Mouse (Mus musculus) thymus, adult 2 months (tissue): ENCODE data around the gene Ccna1.

ENCODE experiments used
- CTCF ChIP-seq: fragments of 200-500 bp; IDR thresholded peaks from 2 replicates; pipeline ENCODE4 v1.5.1; 2012; ENCODE audit warnings: mild to moderate bottlenecking, control low read depth, low read length, moderate library complexity, borderline replicate concordance; ENCODE audit not compliant: control insufficient read depth, poor library complexity, insufficient read depth; ENCODE audit errors: extremely low read depth
- POLR2A ChIP-seq: fragments of 200-500 bp; IDR thresholded peaks from 2 replicates; pipeline ENCODE4 v1.6.1; 2012; ENCODE audit warnings: mild to moderate bottlenecking, low read length, control low read depth, moderate library complexity; ENCODE audit not compliant: control insufficient read depth, poor library complexity, insufficient read depth; ENCODE audit errors: extremely low read depth

GRCm38 (mm10) chr3:55062653-55063052 is 7.4 kb upstream of the Ccna1 start:
- TF ChIP-seq CTCF (no peak), POLR2A (no peak)
